Mouse (Mus musculus): ENCODE results near the gene Eml4. TPM values are rescaled to one million over a fixed set of nuclear protein-coding genes. Genes with fewer than 3 reads are reported as not detected.

The Eml4 gene
- total RNA-seq (2012; rRNA removed): 38.2 and 43.7 TPM in 2 replicates
- total RNA-seq (2014; rRNA removed): 75.6 and 75.9 TPM in 2 replicates
- 58.6 and 60.1 TPM in 2 replicates for polyA plus RNA-seq (2012; ENCODE audit: insufficient read length, low read depth)

DNA sequence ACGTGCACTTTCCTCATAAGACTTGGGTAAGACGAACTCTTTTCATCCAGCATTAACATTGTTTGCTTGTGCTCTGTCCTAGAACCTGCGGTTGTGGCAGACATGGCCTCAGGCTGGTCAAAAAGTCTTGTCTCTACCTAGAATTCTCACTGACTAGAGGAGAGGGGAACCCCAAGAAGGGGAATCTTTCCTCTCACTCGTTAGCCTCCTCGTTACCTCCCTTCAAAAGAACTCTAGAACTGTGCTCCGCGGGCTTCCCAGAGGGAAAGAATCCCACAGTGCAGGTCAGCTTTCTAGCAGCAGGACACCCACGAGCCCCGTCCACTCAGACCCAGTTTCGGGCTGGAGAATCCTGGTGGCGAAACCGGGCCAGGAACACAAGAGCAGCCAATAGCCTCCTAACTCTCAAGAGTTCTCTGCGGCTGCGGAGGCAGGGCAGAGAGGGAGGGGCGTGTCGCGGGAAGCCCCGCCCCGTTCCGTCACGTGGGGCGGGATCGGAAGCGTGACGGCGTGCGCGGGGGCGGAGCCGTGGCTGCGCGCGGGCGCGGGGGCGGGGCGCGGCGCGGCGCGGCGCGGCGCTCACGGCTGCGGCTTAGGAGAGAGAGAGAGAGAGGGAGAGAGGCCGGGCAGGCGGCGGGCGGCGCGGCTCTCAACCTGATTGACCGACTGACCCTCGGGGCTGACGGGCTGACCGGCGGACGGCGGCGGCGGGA lies at the start of gene Eml4:
Gene Eml4 (plus strand): TSS at position 553 of the 713 bp plus-strand sequence.
- Histone ChIP-seq H3K4me3 (replicated peaks in 1 of 3; ENCODE audit: low read depth in 2 of 3, low read length in 2 of 3, poor library complexity in 1 of 3) (peak within 1 kb of the TSS; percentile 83 to 97 (median 91)), H3K9me3 (replicated peaks; ENCODE audit: low read length) (no peaks in the 10 kb centered on the region), H3K27me3 (replicated peaks) (no peaks in the 10 kb centered on the region), H3K36me3 (replicated peaks in 1 of 2; ENCODE audit: control insufficient read depth in 1 of 2, insufficient read depth in 1 of 2, low read length in 1 of 2) (peaks cover 0 to 6% of the 10 kb centered on the region in 2 experiments), H3K9ac (ENCODE audit: insufficient read depth, low read depth) (peak within 1 kb of the TSS; percentile 89), H3K27ac (ENCODE audit: insufficient read depth, low read depth) (0 out of 2 replicates have a peak within 1 kb of the TSS, but pooled peaks have one; percentile 5), H3K4me2 (ENCODE audit: insufficient read depth, low read depth, poor library complexity, severe bottlenecking) (peak within 1 kb of the TSS; percentile 93), H3K79me2 (replicated peaks; ENCODE audit: control insufficient read depth, extremely low read depth, insufficient read depth, poor library complexity, severe bottlenecking) (peaks cover 33% of the 10 kb centered on the region), H3K4me1 (ENCODE audit: control insufficient read depth in 1 of 2, insufficient read depth in 2 of 2) (peaks cover 3 to 30% of the 10 kb centered on the region in 2 experiments; a peak in 3 of 4 replicates)
- no peak; the same call in 1 of the 2 replicates for TF ChIP-seq MXI1 (IDR thresholded peaks at IDR 0.05; ENCODE audit: low read depth, low read length)
- peak; percentile 87 for TF ChIP-seq USF1 (IDR thresholded peaks at IDR 0.05; ENCODE audit: low read depth, low read length)
- peak; percentile 81 for TF ChIP-seq NRF1 (IDR thresholded peaks at IDR 0.05; ENCODE audit: low read depth, low read length)
- no peak for TF ChIP-seq CHD2 (IDR thresholded peaks at IDR 0.05; ENCODE audit: low read length)
- TF ChIP-seq NELFE (IDR thresholded peaks at IDR 0.05; ENCODE audit: low read depth, low read length): peak; percentile 9; the same call in 1 of the 2 replicates
- no peak for TF ChIP-seq EP300 (IDR thresholded peaks at IDR 0.05; ENCODE audit: low read length)
- no peak for TF ChIP-seq GABPA (IDR thresholded peaks at IDR 0.05; ENCODE audit: insufficient replicate concordance, low read depth, low read length)
- TF ChIP-seq ZMIZ1 (IDR thresholded peaks at IDR 0.05; ENCODE audit: low read depth, low read length): peak; percentile 74
- TF ChIP-seq ELF1 (IDR thresholded peaks at IDR 0.05; ENCODE audit: low read depth, low read length): no peak
- TF ChIP-seq USF2 (conservative IDR thresholded peaks at IDR 0.05; ENCODE audit: low read depth, low read length): peak; percentile 72
- peak; percentile 62; the same call in 1 of the 2 replicates for TF ChIP-seq MAX (IDR thresholded peaks at IDR 0.05; ENCODE audit: low read length)
- no peak for TF ChIP-seq RAD21 (IDR thresholded peaks at IDR 0.05; ENCODE audit: low read depth, low read length)
- no peak; the same call in 1 of the 2 replicates for TF ChIP-seq BHLHE40 (IDR thresholded peaks at IDR 0.05; ENCODE audit: low read depth, low read length)
- no peak for TF ChIP-seq ZNF384 (IDR thresholded peaks at IDR 0.05; ENCODE audit: low read depth, low read length)
- TF ChIP-seq CHD1 (IDR thresholded peaks at IDR 0.05; ENCODE audit: low read depth, low read length): no peak
- TF ChIP-seq SMC3 (IDR thresholded peaks at IDR 0.05; ENCODE audit: low read depth, low read length): no peak
- no peak for TF ChIP-seq MAZ (IDR thresholded peaks at IDR 0.05; ENCODE audit: low read depth, low read length)
- TF ChIP-seq TCF12 (IDR thresholded peaks at IDR 0.05; ENCODE audit: low read depth, low read length): peak; percentile 60; the same call in 1 of the 2 replicates
- TF ChIP-seq JUND (conservative IDR thresholded peaks at IDR 0.05; ENCODE audit: low read depth, low read length): no peak
- TF ChIP-seq KAT2A (IDR thresholded peaks at IDR 0.05; ENCODE audit: insufficient replicate concordance, low read length): no peak
- TF ChIP-seq POLR2A (IDR thresholded peaks at IDR 0.05; ENCODE audit: low read depth, low read length): peak; percentile 81
- no peak for TF ChIP-seq MYC (IDR thresholded peaks at IDR 0.05; ENCODE audit: low read depth, low read length)
- no peak for TF ChIP-seq ZKSCAN1 (IDR thresholded peaks at IDR 0.05; ENCODE audit: borderline replicate concordance, low read depth, low read length)
- no peak for TF ChIP-seq E2F4 (IDR thresholded peaks at IDR 0.05; ENCODE audit: insufficient replicate concordance, low read depth, low read length)
- TF ChIP-seq MEF2A (IDR thresholded peaks at IDR 0.05; ENCODE audit: borderline replicate concordance, low read depth, low read length): no peak
- TF ChIP-seq UBTF (IDR thresholded peaks at IDR 0.05; ENCODE audit: low read depth, low read length): no peak
- TF ChIP-seq ETS1 (conservative IDR thresholded peaks at IDR 0.05; ENCODE audit: low read depth, low read length): no peak
- no peak for TF ChIP-seq POLR2AphosphoS2 (IDR thresholded peaks at IDR 0.05; ENCODE audit: low read depth, low read length)
- TF ChIP-seq ZC3H11A (IDR thresholded peaks at IDR 0.05; ENCODE audit: low read depth, low read length): no peak
- no peak for TF ChIP-seq IRF4 (IDR thresholded peaks at IDR 0.05; ENCODE audit: low read depth, low read length)
- TF ChIP-seq CTCF (conservative IDR thresholded peaks at IDR 0.05 in 1 of 2, IDR thresholded peaks at IDR 0.05 in 1 of 2; ENCODE audit: low read depth in 2 of 2, low read length in 2 of 2): no peak
- in situ Hi-C loops (cut with MboI; ENCODE audit: low pct_ligation_motif_present, low pct_unique_long_range_greater_than_20kb, low sequenced_read_pairs) (no loop called here), dilution Hi-C loops (cut with MboI; ENCODE audit: extremely low pct_ligation_motif_present, extremely low pct_unique_long_range_greater_than_20kb, low sequenced_read_pairs) (no loop called here)
- peak; percentile 76 for DNase-seq (ENCODE audit: extremely low read depth)
